16 mouse cellular contexts compared by ENCODE assay signal in genomic region chr13:41803656-41804265, GRCm38 (mm10). TPM values are rescaled to one million over a fixed set of nuclear protein-coding genes. Genes with fewer than 3 reads are reported as not detected.
A peak's percentile ranks its signal among the peaks of the same experiment; 100 is the strongest.
DNase-seq lines count a peak whose midpoint lies in the region; ATAC-seq and TF ChIP-seq lines count a peak whose summit lies in the region.
"Had no signal": no experiment of that assay in that cellular context is flagged by ENCODE, and none has a peak within 500 bp of the region (broad histone marks: within the 10 kb centered on the region; RNA-seq: fewer than 3 reads in every experiment).

No protein-coding gene starts in this region.

- H3K9ac ChIP-seq in forebrain, embryonic 12.5 days: no peak overlapping the region
- H3K9ac ChIP-seq: heart, embryonic 12.5 days; kidney, embryonic 15.5 days had no signal

- H3K4me2 ChIP-seq in forebrain, embryonic 12.5 days: no peak overlapping the region
- H3K4me2 ChIP-seq: heart, embryonic 12.5 days; kidney, embryonic 15.5 days had no signal

- H3K27ac ChIP-seq in forebrain, embryonic 12.5 days: no peak overlapping the region
- no peak overlapping the region for H3K27ac ChIP-seq in hindbrain, embryonic 10.5 days
- H3K27ac ChIP-seq: kidney, embryonic 15.5 days had no signal

- CTCF ChIA-PET in Patski (lab: Charles Lee): interaction anchor here (0.7 kb wide), 1 partner anchor 55 kb away, joined by 3 read pairs; no protein-coding TSS in a partner anchor

- peaks cover 37% of the 10 kb centered on the region for H3K4me1 ChIP-seq in forebrain, embryonic 12.5 days
- H3K4me1 ChIP-seq in hindbrain, embryonic 10.5 days (replicated peaks): peaks cover 32% of the 10 kb centered on the region

- DNase-seq in spleen, adult 18-20 months: peak; percentile 12 to 21
- DNase-seq in spleen, postnatal 4 days (ENCODE audit: low spot score in 2 of 2): no peak
- peak; percentile 44 for DNase-seq in Patski (ENCODE audit: low read depth, low spot score)
- DNase-seq in hindbrain, embryonic 10.5 days (ENCODE audit: low spot score): no peak
- no peak for DNase-seq in gastrocnemius, postnatal 10 days
- DNase-seq: adrenal gland, adult 8-10 months; cerebellum, adult 11 months; lung, postnatal 10 days; thymus, postnatal 4 days had no signal

- ATAC-seq in Patski: peak; percentile 44
- peak; percentile 63 for ATAC-seq in megakaryocyte, adult 5-6 weeks (ENCODE audit: poor library complexity, severe bottlenecking)
- no peak for ATAC-seq in forebrain, embryonic 12.5 days (ENCODE audit: low FRiP score)
- ATAC-seq: hindbrain, embryonic 16.5 days had no signal

- H3K27me3 ChIP-seq in Patski: no peaks in the 10 kb centered on the region
- no peaks in the 10 kb centered on the region for H3K27me3 ChIP-seq in forebrain, embryonic 12.5 days
- H3K27me3 ChIP-seq in hindbrain, embryonic 10.5 days (ENCODE audit: insufficient read depth, poor library complexity, severe bottlenecking): no peaks in the 10 kb centered on the region
- H3K27me3 ChIP-seq: heart, embryonic 12.5 days; kidney, embryonic 15.5 days had no signal

- no peak for TF ChIP-seq CTCF in Patski (IDR thresholded peaks at IDR 0.05)

- WGBS in forebrain, embryonic 12.5 days: 78% methylated on average over 8 of the region's 8 CpGs
- WGBS in hindbrain, embryonic 10.5 days: 81% methylated on average over 8 of the region's 8 CpGs

- no peaks in the 10 kb centered on the region for H3K9me3 ChIP-seq in forebrain, embryonic 12.5 days
- no peaks in the 10 kb centered on the region for H3K9me3 ChIP-seq in hindbrain, embryonic 10.5 days
- H3K9me3 ChIP-seq: forebrain, embryonic 10.5 days; heart, embryonic 12.5 days; kidney, embryonic 15.5 days had no signal

- H3K4me3 ChIP-seq in forebrain, embryonic 12.5 days (replicated peaks): no peak overlapping the region
- H3K4me3 ChIP-seq in hindbrain, embryonic 10.5 days: no peak overlapping the region
- H3K4me3 ChIP-seq: forebrain, embryonic 10.5 days; heart, embryonic 12.5 days; kidney, embryonic 15.5 days had no signal

- POLR2A ChIA-PET in Patski (lab: Charles Lee): no interaction called here

- no peaks in the 10 kb centered on the region for H3K36me3 ChIP-seq in forebrain, embryonic 12.5 days (replicated peaks)
- no peaks in the 10 kb centered on the region for H3K36me3 ChIP-seq in hindbrain, embryonic 10.5 days
- H3K36me3 ChIP-seq: forebrain, embryonic 10.5 days; heart, embryonic 12.5 days; kidney, embryonic 15.5 days had no signal

- in situ Hi-C loops in Patski (cut with MboI; ENCODE audit: low pct_unique_long_range_greater_than_20kb): no loop called here

RNA-seq across cellular contexts. Expression of gene Adtrp, which starts 43.7 kb away (rescaled TPM):
- polyA plus RNA-seq in Patski (2021): not detected
- 1.6 and 10.1 TPM in 2 replicates for total RNA-seq in megakaryocyte, adult 5-6 weeks (2015)
- 7.9 and 12.8 TPM in 2 replicates for total RNA-seq in megakaryocyte, adult 5-6 weeks (2017)
- 0.19 and 0.24 TPM in 2 replicates for polyA plus RNA-seq in forebrain, embryonic 12.5 days (2016; fragmentation: Nextera tagmentation; extraction: Ambion mirVana)
- not detected in 2 replicates for polyA plus RNA-seq in hindbrain, embryonic 10.5 days (2016; fragmentation: Nextera tagmentation; extraction: Ambion mirVana)
- total RNA-seq in gastrocnemius, postnatal 10 days (2021): not detected
- total RNA-seq: midbrain, postnatal 0 days had no signal
- polyA plus RNA-seq: forebrain, embryonic 10.5 days; heart, embryonic 12.5 days; midbrain, postnatal 0 days had no signal

Comparison
In these comparisons a context has a peak if more than half of its experiments do, and no peak if none do; other contexts are left out.
1. DNase-seq: peak in spleen, adult 18-20 months (2 of 2) and Patski (single experiment); none in spleen, postnatal 4 days (0 of 2), hindbrain, embryonic 10.5 days (single experiment) and gastrocnemius, postnatal 10 days (single experiment).